Mouse (Mus musculus) thymus, adult 2 months (tissue): ENCODE measurements around the gene Mettl23. TPM values are rescaled to one million over a fixed set of nuclear protein-coding genes. Genes with fewer than 3 reads are reported as not detected.

Experiments used
- DNase-seq: peaks from one replicate; pipeline ENCODE4 v3.0.0; 2021
- H3K27ac ChIP-seq: fragments of 200-500 bp; 2 replicates; pipeline ENCODE4 v1.5.1; 2012; ENCODE audit warnings: low read length, control low read depth; ENCODE audit not compliant: control insufficient read depth, insufficient read depth
- H3K27me3 ChIP-seq: fragments of 200-500 bp; 2 replicates; pipeline ENCODE4 v1.6.1; 2012; ENCODE audit warnings: mild to moderate bottlenecking, low read length, moderate library complexity, mixed read lengths; ENCODE audit not compliant: control insufficient read depth, insufficient read depth
- H3K36me3 ChIP-seq: fragments of 200-500 bp; 2 replicates; pipeline ENCODE4 v1.6.1; 2012; ENCODE audit warnings: mild to moderate bottlenecking, low read length, moderate library complexity; ENCODE audit not compliant: control insufficient read depth, insufficient read depth
- H3K4me1 ChIP-seq: fragments of 200-500 bp; replicated peaks from 2 replicates; pipeline ENCODE4 v1.6.1; 2012; ENCODE audit warnings: low read length; ENCODE audit not compliant: control insufficient read depth, insufficient read depth
- H3K4me3 ChIP-seq: fragments of 200-500 bp; 2 replicates; pipeline ENCODE4 v1.5.1; 2012; ENCODE audit warnings: mild to moderate bottlenecking, low read length, control low read depth, moderate library complexity; ENCODE audit not compliant: control insufficient read depth, insufficient read depth
- CTCF ChIP-seq: fragments of 200-500 bp; IDR thresholded peaks from 2 replicates; pipeline ENCODE4 v1.5.1; 2012; ENCODE audit warnings: mild to moderate bottlenecking, control low read depth, low read length, moderate library complexity, borderline replicate concordance; ENCODE audit not compliant: control insufficient read depth, poor library complexity, insufficient read depth; ENCODE audit errors: extremely low read depth
- POLR2A ChIP-seq: fragments of 200-500 bp; IDR thresholded peaks from 2 replicates; pipeline ENCODE4 v1.6.1; 2012; ENCODE audit warnings: mild to moderate bottlenecking, low read length, control low read depth, moderate library complexity; ENCODE audit not compliant: control insufficient read depth, poor library complexity, insufficient read depth; ENCODE audit errors: extremely low read depth
- WGBS: fragments of 180-500 bp; shearing (Covaris S2); methylation state at CpG from one replicate; pipeline ENCODE4 v1.1.7; 2018; 5-methylcytosine and 5-hydroxymethylcytosine counted together
- polyA plus RNA-seq: library from polyadenylated mRNA; depleted of rRNA; stranded (reverse); fragments of >200 nt; gene quantifications from 2 replicates; pipeline ENCODE4 v1.2.3, GENCODE M21; 2012

Mettl23 gene
- polyA plus RNA-seq, 1 experiment: 82.6 TPM

GRCm38 (mm10) chr11:116825230-116825629 is 17.8 kb upstream of the Mettl23 start:
- Histone ChIP-seq H3K27me3 (no peaks in the 10 kb centered on the region), H3K36me3 (no peaks in the 10 kb centered on the region), H3K4me3 (no peak overlapping the region), H3K4me1 (peaks cover 29% of the 10 kb centered on the region), H3K27ac (no peak overlapping the region)
- 84% methylated on average over 4 of the region's 5 CpGs for WGBS
- TF ChIP-seq POLR2A (no peak), CTCF (no peak)
- no peak for DNase-seq

- TF ChIP-seq POLR2A: no peak
- no peak for TF ChIP-seq CTCF
- no peaks in the 10 kb centered on the region for H3K27me3 ChIP-seq
Measured at GRCm38 (mm10) chr11:116826550-116827504, 16.3 kb upstream of the Mettl23 start.

GRCm38 (mm10) chr11:116827534-116828165 is 15.4 kb upstream of the Mettl23 start, which contains the start of gene Mxra7:
Gene Mxra7, minus strand, starts transcription at chr11:116828046.
- WGBS: 10% methylated on average over 70 of the region's 71 CpGs
- peak; percentile 61 for DNase-seq
- H3K4me1 ChIP-seq: peaks cover 30% of the 10 kb centered on the region
- TF ChIP-seq POLR2A (peak; percentile 10; the same call in 1 of the 2 replicates), CTCF (no peak)
- H3K27ac ChIP-seq: peak within 1 kb of the TSS; percentile 18; the same call in 1 of the 2 replicates
- no peaks in the 10 kb centered on the region for H3K36me3 ChIP-seq
- no peaks in the 10 kb centered on the region for H3K27me3 ChIP-seq
- peak within 1 kb of the TSS; percentile 43 for H3K4me3 ChIP-seq

More at GRCm38 (mm10) chr11:116826550-116827504, 16.3 kb upstream of the Mettl23 start:
- DNase-seq: no peak
- WGBS: 74% methylated on average over 17 of the region's 17 CpGs
- peaks cover 22% of the 10 kb centered on the region for H3K4me1 ChIP-seq
- no peak overlapping the region for H3K27ac ChIP-seq
- H3K36me3 ChIP-seq: no peaks in the 10 kb centered on the region
- peak overlapping the region; percentile 43 for H3K4me3 ChIP-seq

- TF ChIP-seq POLR2A (no peak), CTCF (no peak)
- H3K27me3 ChIP-seq: no peaks in the 10 kb centered on the region
- no peak overlapping the region for H3K4me3 ChIP-seq
- H3K36me3 ChIP-seq: peaks cover 18% of the 10 kb centered on the region
- H3K4me1 ChIP-seq: peaks cover 37% of the 10 kb centered on the region
- WGBS: 7% methylated on average over 4 of the region's 4 CpGs
- DNase-seq: no peak
- peak overlapping the region; percentile 57; the same call in 1 of the 2 replicates for H3K27ac ChIP-seq
Measured at GRCm38 (mm10) chr11:116832172-116832685, 10.8 kb upstream of the Mettl23 start.

GRCm38 (mm10) chr11:116834954-116835353 is 8.1 kb upstream of the Mettl23 start:
- DNase-seq: no peak
- TF ChIP-seq POLR2A (no peak), CTCF (no peak)
- WGBS: 84% methylated on average over 1 of the region's 1 CpGs
- peaks cover 42% of the 10 kb centered on the region for H3K36me3 ChIP-seq
- H3K27ac ChIP-seq: no peak overlapping the region
- no peaks in the 10 kb centered on the region for H3K27me3 ChIP-seq
- H3K4me3 ChIP-seq: no peak overlapping the region
- H3K4me1 ChIP-seq: peaks cover 20% of the 10 kb centered on the region

GRCm38 (mm10) chr11:116836283-116836682 is 6.8 kb upstream of the Mettl23 start:
- H3K4me1 ChIP-seq: peaks cover 27% of the 10 kb centered on the region
- TF ChIP-seq CTCF (no peak), POLR2A (no peak)
- H3K36me3 ChIP-seq: peaks cover 54% of the 10 kb centered on the region
- H3K27ac ChIP-seq: no peak overlapping the region
- H3K4me3 ChIP-seq: no peak overlapping the region
- no peaks in the 10 kb centered on the region for H3K27me3 ChIP-seq
- 57% methylated on average over 4 of the region's 4 CpGs for WGBS
- DNase-seq: no peak
